In genomic region chr11:45959598-45959997, GRCm38 (mm10) we compare ENCODE assay signal across 9 mouse cellular contexts. TPM values are rescaled to one million over a fixed set of nuclear protein-coding genes. Genes with fewer than 3 reads are reported as not detected.
DNase-seq lines count a peak whose midpoint lies in the region; TF ChIP-seq lines count a peak whose summit lies in the region.
"Had no signal": no experiment of that assay in that cellular context is flagged by ENCODE, and none has a peak within 500 bp of the region (broad histone marks: within the 10 kb centered on the region; RNA-seq: fewer than 3 reads in every experiment).

No protein-coding gene starts in this region.

- H3K4me3 ChIP-seq in gastrocnemius, adult 2 months = no peak overlapping the region
- H3K4me3 ChIP-seq: embryonic facial prominence, embryonic 13.5 days had no signal

- H3K27ac ChIP-seq in gastrocnemius, adult 2 months = no peak overlapping the region
- H3K27ac ChIP-seq: embryonic facial prominence, embryonic 13.5 days had no signal

- 0 out of 2 replicates have a peak, but pooled peaks have one; percentile 15 for TF ChIP-seq CTCF in gastrocnemius, adult 2 months (IDR thresholded peaks at IDR 0.05)

- intact Hi-C loops in gastrocnemius, adult 2 months (cut with DNase I) = no loop called here

- DNase-seq in gastrocnemius, adult 2 months = no peak
- DNase-seq in gastrocnemius, postnatal 4 days (ENCODE audit: low spot score in 2 of 2) = no peak
- DNase-seq in lung, postnatal 10 days = peak; percentile 49
- DNase-seq in lung, adult 18-20 months = no peak
- peak; percentile 43 for DNase-seq in MEL-GATA-1-ER (ENCODE audit: extremely low read depth, low read depth)
- DNase-seq in mesoderm, embryonic 11.5 days (ENCODE audit: low read depth, low spot score) = peak; percentile 10
- no peak for DNase-seq in left cerebral cortex, adult 18-20 months (ENCODE audit: low spot score in 2 of 2)
- DNase-seq in cerebellum, postnatal 36 days = no peak

RNA-seq across cellular contexts. Expression of gene Thg1l, which starts 4.3 kb away (rescaled TPM):
- 1 to 10 TPM; 2.3 to 2.9 TPM for total RNA-seq in gastrocnemius, adult 2 months (2021)
- total RNA-seq in gastrocnemius, postnatal 4 days (2021) = 1 to 10 TPM; 7.5 to 9.4 TPM
- 1 to 10 TPM; 9.1 to 9.5 TPM for total RNA-seq in left cerebral cortex, adult 18-20 months (2021)

RNA-seq across cellular contexts. Expression of gene Lsm11, which starts 14.9 kb away (rescaled TPM):
- total RNA-seq in gastrocnemius, adult 2 months (2021) = 1 to 10 TPM; 1.8 to 2.5 TPM
- 1 to 10 TPM; 4.9 to 5.6 TPM for total RNA-seq in gastrocnemius, postnatal 4 days (2021)
- total RNA-seq in left cerebral cortex, adult 18-20 months (2021) = 10 to 100 TPM; 19.8 TPM

RNA-seq across cellular contexts. Expression of gene Sox30, which starts 20.5 kb away (rescaled TPM):
- total RNA-seq in gastrocnemius, adult 2 months (2021) = not detected
- under 1 TPM; 0.29 to 0.32 TPM for total RNA-seq in gastrocnemius, postnatal 4 days (2021)
- total RNA-seq in left cerebral cortex, adult 18-20 months (2021) = under 1 TPM; 0.19 to 0.21 TPM

Comparison
In these comparisons a context has a peak if more than half of its experiments do, and no peak if none do; other contexts are left out.
1. DNase-seq: peak in lung, postnatal 10 days (single experiment), MEL-GATA-1-ER (single experiment) and mesoderm, embryonic 11.5 days (single experiment); none in gastrocnemius, adult 2 months (single experiment), gastrocnemius, postnatal 4 days (0 of 2), lung, adult 18-20 months (0 of 2), left cerebral cortex, adult 18-20 months (0 of 2) and cerebellum, postnatal 36 days (0 of 2).